Mouse (Mus musculus) heart, embryonic 11.5 days (tissue): ENCODE measurements around the gene Pard3. TPM values are rescaled to one million over a fixed set of nuclear protein-coding genes. Genes with fewer than 3 reads are reported as not detected.

Source experiments
- ATAC-seq: fragments of 200-750 bp; cut with Nextera tagmentation; replicated peaks from 2 replicates; pipeline ENCODE4 v1.8.0; 2017; ENCODE audit warnings: moderate library complexity; ENCODE audit not compliant: insufficient number of reproducible peaks, low FRiP score, low TSS enrichment
- H3K27ac ChIP-seq: fragments of 300-500 bp; sonication (generic); 2 replicates; pipeline ENCODE4 v1.5.1; 2014; ENCODE audit warnings: mild to moderate bottlenecking, low read depth, low read length
- H3K27me3 ChIP-seq: fragments of 300-500 bp; sonication (generic); 2 replicates; pipeline ENCODE4 v1.6.1; 2014; ENCODE audit warnings: mild to moderate bottlenecking, low read length, mixed read lengths; ENCODE audit not compliant: control insufficient read depth, insufficient read depth
- H3K36me3 ChIP-seq: fragments of 300-500 bp; sonication (generic); 2 replicates; pipeline ENCODE4 v1.6.1; 2014; ENCODE audit warnings: mild to moderate bottlenecking, low read length, moderate library complexity, mixed read lengths; ENCODE audit not compliant: control insufficient read depth, insufficient read depth
- H3K4me1 ChIP-seq: fragments of 300-500 bp; sonication (generic); 2 replicates; pipeline ENCODE4 v1.6.1; 2014; ENCODE audit warnings: low read length; ENCODE audit not compliant: control insufficient read depth, insufficient read depth
- H3K4me2 ChIP-seq: fragments of 300-500 bp; sonication (generic); 2 replicates; pipeline ENCODE4 v1.6.1; 2014; ENCODE audit warnings: mild to moderate bottlenecking, moderate library complexity
- H3K4me3 ChIP-seq: fragments of 300-500 bp; sonication (generic); 2 replicates; pipeline ENCODE4 v1.5.1; 2014; ENCODE audit warnings: low read depth, low read length
- H3K9ac ChIP-seq: fragments of 300-500 bp; sonication (generic); 2 replicates; pipeline ENCODE4 v1.6.1; 2014; ENCODE audit warnings: mild to moderate bottlenecking, low read depth, low read length, moderate library complexity
- H3K9me3 ChIP-seq: fragments of 300-500 bp; sonication (generic); replicated peaks from 2 replicates; pipeline ENCODE4 v1.6.1; 2016; ENCODE audit warnings: low read length; ENCODE audit not compliant: control insufficient read depth
- WGBS: fragments of 180-500 bp; shearing (Covaris S2); extraction: QIAGEN DNeasy Blood & Tissue Kit; methylation state at CpG from one replicate; pipeline ENCODE4 v1.1.7; 2014; ENCODE audit not compliant: insufficient replicate concordance; 5-methylcytosine and 5-hydroxymethylcytosine counted together
- polyA plus RNA-seq: library from polyadenylated mRNA; unstranded; fragments of >200 nt; fragmentation: Nextera tagmentation; extraction: Ambion mirVana; gene quantifications from 2 replicates; pipeline ENCODE4 v1.2.1, GENCODE M21; 2014

Pard3 gene
- polyA plus RNA-seq, 1 experiment from 2014 or later: 24.0 TPM

- no peaks in the 10 kb centered on the region for H3K27me3 ChIP-seq
- no peaks in the 10 kb centered on the region for H3K36me3 ChIP-seq
Measured at GRCm38 (mm10) chr8:127495226-127495780, 431.6 kb downstream of the Pard3 start.

GRCm38 (mm10) chr8:127498997-127499719 lies 435.5 kb downstream of the Pard3 start:
- 66% methylated on average over 13 of the region's 13 CpGs for WGBS

More at GRCm38 (mm10) chr8:127495226-127495780, 431.6 kb downstream of the Pard3 start:
- Histone ChIP-seq H3K9me3 (no peaks in the 10 kb centered on the region), H3K27ac (no peak overlapping the region), H3K4me2 (no peak overlapping the region), H3K4me1 (0 out of 2 replicates have a peak, but pooled peaks cover 3% of the 10 kb centered on the region), H3K4me3 (no peak overlapping the region), H3K9ac (no peak overlapping the region)
- ATAC-seq: no peak
- 70% methylated on average over 4 of the region's 4 CpGs for WGBS

GRCm38 (mm10) chr8:127499720-127500114 lies 436.0 kb downstream of the Pard3 start:
- Histone ChIP-seq H3K27ac (no peak overlapping the region; the same call in 1 of the 2 replicates), H3K9ac (no peak overlapping the region), H3K4me2 (peak overlapping the region; percentile 22; the same call in 1 of the 2 replicates), H3K27me3 (no peaks in the 10 kb centered on the region), H3K4me1 (peaks cover 11% of the 10 kb centered on the region), H3K9me3 (no peaks in the 10 kb centered on the region), H3K36me3 (no peaks in the 10 kb centered on the region), H3K4me3 (no peak overlapping the region)
- WGBS: 59% methylated on average over 13 of the region's 13 CpGs
- ATAC-seq: no peak

More at GRCm38 (mm10) chr8:127498997-127499719, 435.5 kb downstream of the Pard3 start:
- no peaks in the 10 kb centered on the region for H3K9me3 ChIP-seq
- H3K9ac ChIP-seq: no peak overlapping the region
- ATAC-seq: no peak
- H3K27ac ChIP-seq: no peak overlapping the region
- peaks cover 11% of the 10 kb centered on the region for H3K4me1 ChIP-seq
- H3K27me3 ChIP-seq: no peaks in the 10 kb centered on the region
- no peaks in the 10 kb centered on the region for H3K36me3 ChIP-seq
- H3K4me2 ChIP-seq: no peak overlapping the region
- H3K4me3 ChIP-seq: no peak overlapping the region

- no peak for ATAC-seq
- no peak overlapping the region; the same call in 1 of the 2 replicates for H3K27ac ChIP-seq
- no peaks in the 10 kb centered on the region for H3K27me3 ChIP-seq
- H3K4me2 ChIP-seq: peak overlapping the region; percentile 22; the same call in 1 of the 2 replicates
- peaks cover 11% of the 10 kb centered on the region for H3K4me1 ChIP-seq
- H3K9me3 ChIP-seq: no peaks in the 10 kb centered on the region
- H3K9ac ChIP-seq: no peak overlapping the region
- H3K4me3 ChIP-seq: no peak overlapping the region
- H3K36me3 ChIP-seq: no peaks in the 10 kb centered on the region
- WGBS: 41% methylated on average over 7 of the region's 7 CpGs
Measured at GRCm38 (mm10) chr8:127500206-127500605, 436.5 kb downstream of the Pard3 start.

GRCm38 (mm10) chr8:127501756-127502155 lies 438.1 kb downstream of the Pard3 start:
- Histone ChIP-seq H3K27ac (no peak overlapping the region), H3K36me3 (no peaks in the 10 kb centered on the region), H3K4me3 (no peak overlapping the region), H3K27me3 (no peaks in the 10 kb centered on the region), H3K9me3 (no peaks in the 10 kb centered on the region), H3K4me1 (peaks cover 11% of the 10 kb centered on the region), H3K9ac (no peak overlapping the region), H3K4me2 (no peak overlapping the region)
- no peak for ATAC-seq
- 71% methylated on average over 1 of the region's 1 CpGs for WGBS

- 56% methylated on average over 1 of the region's 1 CpGs for WGBS
- no peak for ATAC-seq
Measured at GRCm38 (mm10) chr8:127505286-127505685, 441.6 kb downstream of the Pard3 start.

GRCm38 (mm10) chr8:127506336-127506735 lies 442.6 kb downstream of the Pard3 start:
- no peak for ATAC-seq
- no peak overlapping the region for H3K4me2 ChIP-seq
- 88% methylated on average over 1 of the region's 1 CpGs for WGBS
- H3K27me3 ChIP-seq: no peaks in the 10 kb centered on the region
- H3K36me3 ChIP-seq: no peaks in the 10 kb centered on the region
- H3K9ac ChIP-seq: no peak overlapping the region
- no peak overlapping the region for H3K27ac ChIP-seq
- peaks cover 3% of the 10 kb centered on the region for H3K4me1 ChIP-seq
- no peaks in the 10 kb centered on the region for H3K9me3 ChIP-seq
- H3K4me3 ChIP-seq: no peak overlapping the region

More at GRCm38 (mm10) chr8:127505286-127505685, 441.6 kb downstream of the Pard3 start:
- Histone ChIP-seq H3K27me3 (no peaks in the 10 kb centered on the region), H3K4me2 (no peak overlapping the region), H3K4me1 (peaks cover 9% of the 10 kb centered on the region), H3K36me3 (no peaks in the 10 kb centered on the region), H3K9ac (no peak overlapping the region), H3K4me3 (no peak overlapping the region), H3K27ac (no peak overlapping the region), H3K9me3 (no peaks in the 10 kb centered on the region)

GRCm38 (mm10) chr8:127511341-127511740 lies 447.6 kb downstream of the Pard3 start:
- Histone ChIP-seq H3K4me1 (peaks cover 14% of the 10 kb centered on the region), H3K9me3 (no peaks in the 10 kb centered on the region), H3K27ac (no peak overlapping the region), H3K27me3 (no peaks in the 10 kb centered on the region), H3K9ac (no peak overlapping the region), H3K36me3 (no peaks in the 10 kb centered on the region), H3K4me3 (no peak overlapping the region), H3K4me2 (no peak overlapping the region)
- ATAC-seq: no peak
- WGBS: 93% methylated on average over 1 of the region's 1 CpGs
